Mouse (Mus musculus) embryo, embryonic 10 days (tissue): Measurements from ENCODE around the gene Setd4.

ENCODE experiments used
- DNase-seq: peaks from one replicate; pipeline ENCODE4 v3.0.0-alpha.2; 2015; ENCODE audit warnings: low spot score

Setd4 gene

DNA sequence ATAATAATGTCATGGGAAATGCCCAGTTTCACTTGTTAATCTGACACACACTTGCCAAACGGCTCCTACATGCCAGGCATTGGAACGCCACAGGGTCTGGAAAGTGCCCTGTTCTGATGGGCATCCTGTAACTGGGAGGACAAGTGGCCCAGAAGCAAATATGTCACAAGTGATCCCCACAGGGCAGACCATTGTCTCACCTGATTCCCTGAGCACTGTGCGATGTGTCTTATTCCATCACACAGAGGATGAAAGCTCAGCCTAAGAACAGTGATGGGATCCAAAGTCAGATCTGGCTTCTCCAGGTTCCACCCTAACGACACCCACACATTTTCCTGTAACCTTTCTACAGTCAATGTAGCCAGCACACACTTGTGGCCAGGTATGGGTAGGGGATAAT is 58.9 kb downstream of the Setd4 start:
- no peak for DNase-seq

DNA sequence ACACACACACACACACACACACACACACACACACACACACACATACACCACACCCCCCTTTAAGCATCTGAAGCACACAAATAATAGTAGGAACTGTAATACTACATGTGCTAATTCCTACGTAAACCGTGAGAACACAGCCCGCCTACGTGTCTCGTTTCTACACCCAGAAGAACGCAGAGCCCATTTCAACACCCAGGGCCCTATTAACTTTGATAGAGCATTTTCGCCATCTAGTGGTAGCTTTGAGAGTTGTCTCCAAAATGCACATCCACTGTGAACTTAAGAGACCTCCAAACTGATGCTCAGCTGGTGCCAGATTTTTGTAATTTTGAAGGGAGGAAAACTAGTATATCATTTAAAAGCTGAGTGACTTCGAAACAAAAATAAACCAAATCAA is 60.2 kb downstream of the Setd4 start:
- peak; percentile 90 for DNase-seq

DNA sequence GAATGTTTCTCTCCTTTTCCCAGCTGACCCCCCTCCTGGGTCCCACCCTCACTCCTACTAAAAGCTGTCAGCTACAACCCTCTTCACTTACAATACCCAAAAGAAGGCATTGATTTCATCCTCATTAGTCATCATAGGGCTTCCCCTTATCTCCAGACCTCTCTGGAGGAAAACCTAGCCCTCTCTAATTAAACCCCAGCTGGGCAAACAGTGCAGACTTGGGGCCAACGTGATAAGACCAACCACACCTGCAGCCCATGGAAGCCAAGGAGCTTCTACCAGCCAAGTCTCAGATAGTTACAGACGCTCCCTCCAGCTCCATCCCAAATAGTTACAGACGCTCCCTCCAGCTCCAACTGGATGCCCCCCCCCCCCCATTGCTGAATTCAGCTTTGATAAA is 64.0 kb downstream of the Setd4 start:
- DNase-seq, result no peak

DNA sequence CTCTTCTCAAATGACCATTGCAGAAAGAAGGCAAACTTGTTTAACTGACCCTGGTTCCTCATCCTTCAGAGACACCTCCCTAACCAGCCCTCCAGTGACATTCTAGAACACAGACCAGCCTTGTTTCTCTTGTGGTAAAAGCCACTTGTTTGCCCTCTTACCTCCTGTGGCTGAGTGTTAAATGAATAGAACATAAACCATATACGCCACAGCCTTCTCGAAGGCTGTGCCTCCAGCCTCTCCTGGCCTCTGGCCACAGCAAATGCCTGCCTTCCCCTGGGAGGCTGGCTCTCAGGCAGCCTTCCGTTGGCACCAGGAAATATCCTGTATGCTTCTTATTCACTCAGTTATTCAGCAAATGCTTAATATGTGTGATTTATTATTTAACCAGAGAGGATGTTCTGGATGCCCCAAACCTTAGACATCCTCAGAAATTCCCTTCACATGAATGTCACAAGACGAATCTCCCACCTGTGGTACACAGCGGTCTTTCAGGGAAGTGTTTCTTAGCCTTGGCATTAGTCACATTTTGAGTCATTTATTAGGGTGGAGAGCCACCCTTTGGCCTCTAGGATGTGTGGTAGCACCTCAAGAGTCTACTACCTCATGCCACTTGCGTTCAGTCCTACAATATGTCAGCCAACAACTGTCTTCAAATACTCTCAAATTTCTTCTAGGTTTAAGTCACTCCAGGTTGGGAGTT is 68.6 kb downstream of the Setd4 start:
- DNase-seq, result no peak
